Mouse (Mus musculus) megakaryocyte, adult 5-6 weeks (primary cell): ENCODE measurements around the gene Myg1. TPM values are rescaled to one million over a fixed set of nuclear protein-coding genes. Genes with fewer than 3 reads are reported as not detected.
"Not testable (repeated sequence)": the region's sequence is repeated elsewhere in the genome, so short reads cannot be mapped to it uniquely, and the experiment has no call there.

ENCODE experiments used
- ATAC-seq: 2 replicates; pipeline ENCODE4 v1.8.0; 2016; ENCODE audit warnings: mild to moderate bottlenecking, inconsistent platforms; ENCODE audit not compliant: poor library complexity, severe bottlenecking
- total RNA-seq, 2 experiments: library from RNA; stranded (forward) in 1 of 2; stranded (reverse) in 1 of 2; fragments of 153-499, 151-499 nt in 1 of 2; fragments of 221-1000, 200-1000 nt in 1 of 2; gene quantifications; 2 replicates each; pipeline versions ENCODE4 v1.2.3 to v1.2.4; 2015 to 2017

The Myg1 gene
- 28.4 and 28.6 TPM in 2 replicates for total RNA-seq (2015)
- 47.8 and 52.2 TPM in 2 replicates for total RNA-seq (2017)

DNA sequence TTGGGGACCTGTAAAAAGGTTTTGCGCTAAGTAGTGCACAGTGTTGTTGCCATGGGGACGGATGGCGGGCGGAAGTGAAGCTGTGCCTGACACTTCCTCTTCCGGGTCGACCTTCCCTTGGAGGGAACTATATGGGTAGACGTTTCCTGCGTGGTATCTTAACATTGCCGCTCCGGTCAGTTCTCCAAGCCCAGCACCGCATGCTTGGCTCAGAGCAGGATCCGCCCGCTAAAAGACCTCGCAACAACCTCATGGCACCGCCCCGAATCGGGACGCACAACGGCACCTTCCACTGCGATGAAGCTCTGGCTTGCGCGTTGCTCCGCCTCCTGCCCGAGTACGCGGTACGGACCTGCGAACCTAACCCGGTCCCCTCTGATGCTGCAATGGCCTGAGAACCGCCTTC lies at the start of gene Myg1:
Gene Myg1, plus strand, starts transcription at position 100 of the 406 bp plus-strand sequence.
- ATAC-seq, result peak; percentile 97

- ATAC-seq, result peak; percentile 11; the same call in 1 of the 2 replicates
Observed at GRCm38 (mm10) chr15:102282463-102283292, 48.8 kb upstream of the Myg1 start.

DNA sequence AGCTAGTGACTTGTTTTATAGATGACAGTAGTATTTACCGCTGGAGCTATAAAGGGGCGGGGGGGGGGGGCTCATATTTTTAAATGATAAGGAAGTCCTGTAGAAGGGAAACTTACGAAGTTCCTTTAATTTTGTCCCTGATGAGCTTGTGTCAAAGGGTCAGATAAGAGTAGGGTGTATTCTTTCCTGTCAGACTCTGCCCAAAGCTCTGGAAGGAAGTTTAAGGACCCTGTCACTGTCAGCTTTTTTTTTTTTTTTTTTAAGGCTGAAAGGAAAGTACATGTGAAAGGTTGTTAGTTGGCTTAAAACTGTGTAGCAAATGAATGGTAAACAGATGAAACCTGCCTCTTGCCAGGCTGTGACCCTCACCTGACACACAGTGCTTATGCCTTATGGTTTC lies 47.9 kb upstream of the Myg1 start:
- no peak for ATAC-seq

- peak; percentile 73 for ATAC-seq
Observed at GRCm38 (mm10) chr15:102287395-102287794, 44.1 kb upstream of the Myg1 start.

- ATAC-seq, result peak; percentile 100
Observed at GRCm38 (mm10) chr15:102295633-102296367, 35.7 kb upstream of the Myg1 start, which contains the start of gene Espl1. Gene Espl1 (plus strand): TSS chr15:102296266.

DNA sequence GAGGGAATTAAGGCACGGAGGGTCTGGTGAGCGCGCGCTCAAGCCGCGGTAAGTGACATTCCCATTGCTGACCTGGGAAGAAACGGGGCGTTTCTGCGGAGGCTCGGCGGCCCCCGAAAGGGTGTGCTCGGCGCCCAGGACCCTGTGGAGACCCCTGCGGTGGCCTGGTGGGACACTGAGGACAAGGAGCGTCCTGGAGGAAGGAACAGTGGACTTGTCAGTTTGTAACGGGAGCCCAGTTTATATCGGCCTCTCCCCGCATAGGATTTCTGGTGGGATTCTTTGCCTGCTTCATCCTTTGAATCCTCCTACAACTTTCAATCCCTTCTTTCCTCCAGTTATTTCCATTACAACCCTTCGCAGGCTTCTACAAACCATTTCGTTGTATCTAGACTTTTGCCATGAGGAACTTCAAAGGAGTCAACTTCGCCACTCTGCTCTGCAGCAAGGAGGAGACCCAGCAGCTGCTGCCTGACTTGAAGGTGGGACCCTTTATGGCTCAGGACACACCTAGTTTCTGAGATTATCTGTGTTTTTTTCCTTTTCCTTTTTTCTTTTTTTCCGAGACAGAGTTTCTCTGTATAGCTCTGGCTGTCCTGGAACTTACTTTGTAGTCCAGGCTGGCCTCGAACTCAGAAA lies 35.0 kb upstream of the Myg1 start:
- no peak for ATAC-seq

DNA sequence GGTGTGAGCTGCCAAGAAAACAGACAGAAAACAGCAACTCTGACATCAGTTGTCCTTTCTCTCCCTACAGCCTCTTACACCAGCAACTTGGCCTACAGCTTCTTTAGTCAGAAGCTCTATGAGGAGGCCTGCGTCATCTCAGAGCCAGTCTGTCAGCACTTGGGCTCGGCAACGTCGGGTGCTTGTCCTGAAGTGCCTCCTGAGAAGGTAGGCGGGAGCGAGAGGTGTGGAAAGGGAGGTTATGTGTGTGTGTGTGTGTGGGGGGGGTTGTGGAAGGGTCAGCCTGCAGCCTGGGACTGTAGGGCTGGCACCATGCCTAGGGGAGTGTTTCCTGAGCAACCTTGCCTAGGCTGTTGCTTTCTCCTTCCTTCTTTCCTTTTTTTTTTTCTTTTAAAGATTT lies 29.0 kb upstream of the Myg1 start:
- no peak for ATAC-seq

DNA sequence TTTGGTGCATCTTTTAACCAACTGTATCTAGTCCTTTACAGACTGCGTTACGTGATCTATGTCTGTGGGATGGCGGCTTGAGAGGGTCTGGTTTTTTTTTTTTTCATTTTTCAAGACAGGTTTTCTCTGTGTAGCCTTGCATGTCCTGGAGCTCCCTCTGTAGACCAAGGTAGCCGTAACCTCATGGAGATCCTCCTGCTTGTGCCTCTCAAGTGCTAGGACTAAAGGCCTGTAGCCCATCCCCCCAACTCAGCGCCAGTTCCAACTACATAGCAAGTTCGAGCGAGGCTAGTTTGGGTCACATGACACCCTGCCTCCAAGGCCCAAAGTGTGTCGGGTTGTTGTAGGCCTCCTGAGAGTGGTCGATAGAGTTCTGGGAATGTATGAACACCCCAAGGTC lies 22.8 kb upstream of the Myg1 start:
- ATAC-seq, result no peak

GRCm38 (mm10) chr15:102310074-102310845 lies 21.2 kb upstream of the Myg1 start:
- no peak for ATAC-seq

GRCm38 (mm10) chr15:102311489-102311888 lies 20.0 kb upstream of the Myg1 start:
- peak; percentile 82 for ATAC-seq

GRCm38 (mm10) chr15:102315292-102315691 lies 16.2 kb upstream of the Myg1 start:
- ATAC-seq, result no peak

GRCm38 (mm10) chr15:102316263-102316662 lies 15.2 kb upstream of the Myg1 start:
- peak; percentile 93 for ATAC-seq

- ATAC-seq, result no peak
Observed at GRCm38 (mm10) chr15:102324654-102325473, 6.6 kb upstream of the Myg1 start.

- peak; percentile 100 for ATAC-seq
Observed at GRCm38 (mm10) chr15:102326022-102326576, 5.4 kb upstream of the Myg1 start, which contains the start of gene Pfdn5. Gene Pfdn5 (plus strand): TSS chr15:102326116.

DNA sequence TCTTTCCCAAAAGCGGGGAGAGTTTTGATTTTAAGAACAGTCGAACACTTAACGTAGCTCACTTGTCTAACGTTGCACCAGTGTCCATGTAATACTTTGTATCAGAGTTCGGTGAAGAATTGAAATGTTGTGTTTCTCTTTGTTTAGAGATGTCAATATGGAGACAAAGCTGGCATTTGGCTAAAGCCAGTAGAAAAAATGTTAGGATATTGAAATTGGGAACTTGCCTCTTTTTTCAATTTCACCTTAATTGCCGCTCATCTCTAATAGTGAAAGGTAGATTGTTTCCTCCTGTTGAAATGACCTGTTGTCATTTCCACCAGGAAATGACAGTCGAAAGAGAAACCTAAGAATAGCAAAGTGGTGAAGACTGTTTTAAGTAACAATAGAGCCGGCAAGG lies 4.6 kb upstream of the Myg1 start:
- no peak for ATAC-seq

DNA sequence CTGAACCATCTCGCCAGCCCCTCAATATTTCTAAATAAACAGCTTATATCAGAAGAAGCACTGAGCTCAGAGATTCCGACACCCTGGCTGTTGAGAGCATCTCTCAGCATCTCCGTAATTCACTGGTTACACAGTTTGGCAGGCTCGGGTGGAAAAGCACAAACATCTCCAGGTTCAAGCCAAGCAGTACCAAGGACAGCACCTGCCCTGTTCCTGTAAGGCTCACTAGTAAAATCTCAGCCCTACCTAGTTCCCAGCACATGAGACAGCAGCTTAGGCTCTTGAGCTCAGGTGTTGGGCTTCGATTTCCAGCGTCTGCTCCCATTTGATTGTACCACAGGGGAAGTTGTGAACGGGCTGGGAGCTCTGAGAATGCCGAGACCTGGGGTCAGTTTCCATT lies 3.7 kb downstream of the Myg1 start:
- no peak for ATAC-seq

- ATAC-seq, result not testable (repeated sequence)
Observed at GRCm38 (mm10) chr15:102335925-102336324, 4.4 kb downstream of the Myg1 start.

DNA sequence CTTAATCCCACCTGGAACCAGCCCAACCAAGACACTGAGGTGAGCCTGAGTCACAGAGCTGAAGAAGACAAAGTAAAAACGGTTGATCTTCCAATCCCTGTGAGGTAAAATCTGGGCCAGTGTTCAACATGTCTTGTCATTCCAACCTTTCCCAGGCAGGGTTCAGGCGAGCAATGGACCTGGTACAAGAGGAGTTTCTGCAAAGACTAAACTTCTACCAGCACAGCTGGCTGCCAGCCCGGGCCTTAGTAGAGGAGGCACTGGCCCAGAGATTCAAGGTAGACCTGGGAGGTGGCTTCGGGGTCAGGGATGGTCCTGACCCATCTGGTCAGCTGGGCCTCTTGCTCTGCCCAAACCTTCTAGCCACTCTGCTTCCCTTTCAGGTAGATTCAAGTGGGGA lies 5.4 kb downstream of the Myg1 start:
- ATAC-seq, result no peak

GRCm38 (mm10) chr15:102339612-102340011 lies 8.1 kb downstream of the Myg1 start:
- no peak for ATAC-seq
